Mouse (Mus musculus) heart, adult 11 months (tissue): ENCODE data around the gene Gale.
"Not testable (repeated sequence)": the region's sequence is repeated elsewhere in the genome, so short reads cannot be mapped to it uniquely, and the experiment has no call there.

Experiments used
- DNase-seq: peaks from one replicate; pipeline ENCODE4 v3.0.0; 2022

The Gale gene

GRCm38 (mm10) chr4:135971805-135972555, 8.5 kb downstream of the Gale start:
- DNase-seq, result no peak

GRCm38 (mm10) chr4:135972556-135972906, 9.0 kb downstream of the Gale start, which contains the start of gene Lypla2:
Gene Lypla2 (minus strand): TSS chr4:135972626.
- DNase-seq, result peak; percentile 99

- peak; percentile 95 for DNase-seq
Measured at GRCm38 (mm10) chr4:135972911-135973811, 9.6 kb downstream of the Gale start.

GRCm38 (mm10) chr4:135976146-135976545, 12.6 kb downstream of the Gale start:
- peak; percentile 89 for DNase-seq

- not testable (repeated sequence) for DNase-seq
Measured at GRCm38 (mm10) chr4:135980223-135980622, 16.7 kb downstream of the Gale start.

- no peak for DNase-seq
Measured at GRCm38 (mm10) chr4:135981524-135982063, 18.1 kb downstream of the Gale start.

- DNase-seq, result no peak
Measured at GRCm38 (mm10) chr4:135984556-135984955, 21.0 kb downstream of the Gale start.

GRCm38 (mm10) chr4:135985193-135985592, 21.7 kb downstream of the Gale start:
- DNase-seq, result no peak

- no peak for DNase-seq
Measured at GRCm38 (mm10) chr4:135985769-135986168, 22.2 kb downstream of the Gale start.

GRCm38 (mm10) chr4:135986301-135986942, 22.9 kb downstream of the Gale start:
- DNase-seq, result no peak

GRCm38 (mm10) chr4:135986943-135987710, 23.6 kb downstream of the Gale start, which contains the start of gene Pithd1:
Gene Pithd1 (minus strand): TSS chr4:135987264.
- DNase-seq, result peak; percentile 99

- DNase-seq, result peak; percentile 90
Measured at GRCm38 (mm10) chr4:135987714-135988113, 24.2 kb downstream of the Gale start.

- DNase-seq, result no peak
Measured at GRCm38 (mm10) chr4:135993941-135994340, 30.4 kb downstream of the Gale start.

GRCm38 (mm10) chr4:135995118-135995517, 31.6 kb downstream of the Gale start:
- DNase-seq, result no peak

- no peak for DNase-seq
Measured at GRCm38 (mm10) chr4:136004107-136004675, 40.7 kb downstream of the Gale start.

- no peak for DNase-seq
Measured at GRCm38 (mm10) chr4:136004921-136005320, 41.4 kb downstream of the Gale start.

- no peak for DNase-seq
Measured at GRCm38 (mm10) chr4:136006821-136007220, 43.3 kb downstream of the Gale start.

- DNase-seq, result no peak
Measured at GRCm38 (mm10) chr4:136008782-136009447, 45.4 kb downstream of the Gale start.

GRCm38 (mm10) chr4:136010586-136010985, 47.1 kb downstream of the Gale start:
- DNase-seq, result no peak

- no peak for DNase-seq
Measured at GRCm38 (mm10) chr4:136016059-136016602, 52.6 kb downstream of the Gale start.
